Mouse (Mus musculus) cerebellum, adult 2 months (tissue): ENCODE data around the gene Ptcd2.

Experiments used
- CTCF ChIP-seq: fragments of 200-500 bp; IDR thresholded peaks from 2 replicates; pipeline ENCODE4 v1.5.1; 2011; ENCODE audit warnings: low read depth, mild to moderate bottlenecking, control low read depth, low read length, moderate library complexity, borderline replicate concordance; ENCODE audit not compliant: insufficient read depth
- POLR2A ChIP-seq: fragments of 200-500 bp; IDR thresholded peaks from 2 replicates; pipeline ENCODE4 v1.6.1; 2011; ENCODE audit warnings: low read length, control low read depth, borderline replicate concordance; ENCODE audit not compliant: insufficient read depth

GRCm38 (mm10) chr13:99303846-99304245 lies 40.7 kb downstream of the Ptcd2 start:
- TF ChIP-seq CTCF (no peak), POLR2A (no peak)
